Mouse (Mus musculus) liver, embryonic 14.5 days (tissue): Measurements from ENCODE around the gene Trpm5.

ENCODE experiments used
- CTCF ChIP-seq: IDR thresholded peaks from 2 replicates; pipeline ENCODE4 v1.5.1; 2016; ENCODE audit warnings: antibody characterized with exemption, low read depth, control low read depth
- EP300 ChIP-seq: IDR thresholded peaks from 2 replicates; pipeline ENCODE4 v1.6.1; 2016; ENCODE audit warnings: antibody characterized with exemption, low read depth

DNA sequence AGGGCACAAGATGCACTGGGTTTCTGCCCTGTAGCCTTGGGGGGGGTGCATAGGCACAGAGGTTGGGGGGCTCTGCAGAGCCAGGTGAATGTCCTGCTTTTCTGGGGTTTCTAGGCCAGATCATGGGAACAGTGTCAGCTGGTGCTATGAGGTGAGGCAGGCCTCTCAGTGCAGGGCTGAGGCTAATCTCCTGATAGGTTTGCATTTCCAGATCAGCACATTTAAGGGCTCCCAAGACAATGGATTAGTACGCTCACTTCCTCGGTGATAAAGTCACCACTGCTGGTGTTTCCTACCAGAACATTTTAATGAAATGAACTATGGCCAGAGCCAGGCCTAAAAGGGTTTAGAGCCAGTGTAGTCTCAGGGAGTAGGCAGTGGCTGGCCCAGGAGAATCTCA is 48.2 kb upstream of the Trpm5 start:
- no peak for TF ChIP-seq CTCF
- TF ChIP-seq EP300, result no peak
